Mouse (Mus musculus): ENCODE data around the gene Hspbap1.

Hspbap1 gene

GRCm38 (mm10) chr16:35763590-35764296, 6.4 kb upstream of the Hspbap1 start:
- no peak for DNase-seq (ENCODE audit: low read depth, low spot score)

- DNase-seq (ENCODE audit: low read depth, low spot score) = no peak
These were observed 5.2 kb upstream of the Hspbap1 start for GRCm38 (mm10) chr16:35764941-35765340.

GRCm38 (mm10) chr16:35765449-35765848, 4.7 kb upstream of the Hspbap1 start:
- no peak for DNase-seq (ENCODE audit: low read depth, low spot score)

GRCm38 (mm10) chr16:35766366-35766765, 3.8 kb upstream of the Hspbap1 start:
- no peak for DNase-seq (ENCODE audit: low read depth, low spot score)

GRCm38 (mm10) chr16:35768469-35768784, 1.7 kb upstream of the Hspbap1 start:
- no peak for DNase-seq (ENCODE audit: low read depth, low spot score)

GRCm38 (mm10) chr16:35768785-35769642, 1.2 kb upstream of the Hspbap1 start, which contains the start of gene Dirc2:
Gene Dirc2 (minus strand): TSS chr16:35769356.
- DNase-seq (ENCODE audit: low read depth, low spot score) = peak; percentile 85

GRCm38 (mm10) chr16:35771141-35771540, 966 bp downstream of the Hspbap1 start:
- peak; percentile 88 for DNase-seq (ENCODE audit: low read depth, low spot score)

- no peak for DNase-seq (ENCODE audit: low read depth, low spot score)
These were observed 1.4 kb downstream of the Hspbap1 start for GRCm38 (mm10) chr16:35771606-35772005.

- peak; percentile 96 for DNase-seq (ENCODE audit: low read depth, low spot score)
These were observed 2.4 kb downstream of the Hspbap1 start for GRCm38 (mm10) chr16:35772598-35772997.

GRCm38 (mm10) chr16:35775835-35776234, 5.7 kb downstream of the Hspbap1 start:
- DNase-seq (ENCODE audit: low read depth, low spot score) = no peak

GRCm38 (mm10) chr16:35776737-35777136, 6.6 kb downstream of the Hspbap1 start:
- DNase-seq (ENCODE audit: low read depth, low spot score) = no peak

- no peak for DNase-seq (ENCODE audit: low read depth, low spot score)
These were observed 7.6 kb downstream of the Hspbap1 start for GRCm38 (mm10) chr16:35777768-35778167.

GRCm38 (mm10) chr16:35779681-35780080, 9.5 kb downstream of the Hspbap1 start:
- no peak for DNase-seq (ENCODE audit: low read depth, low spot score)

- DNase-seq (ENCODE audit: low read depth, low spot score) = no peak
These were observed 10.9 kb downstream of the Hspbap1 start for GRCm38 (mm10) chr16:35781096-35781495.

- DNase-seq (ENCODE audit: low read depth, low spot score) = no peak
These were observed 11.5 kb downstream of the Hspbap1 start for GRCm38 (mm10) chr16:35781651-35782050.

- no peak for DNase-seq (ENCODE audit: low read depth, low spot score)
These were observed 12.5 kb downstream of the Hspbap1 start for GRCm38 (mm10) chr16:35782451-35783206.

- DNase-seq (ENCODE audit: low read depth, low spot score) = no peak
These were observed 13.0 kb downstream of the Hspbap1 start for GRCm38 (mm10) chr16:35783207-35783573.

GRCm38 (mm10) chr16:35784134-35784725, 14.1 kb downstream of the Hspbap1 start:
- peak; percentile 36 for DNase-seq (ENCODE audit: low read depth, low spot score)

GRCm38 (mm10) chr16:35787163-35787562, 17.0 kb downstream of the Hspbap1 start:
- DNase-seq (ENCODE audit: low read depth, low spot score) = no peak

- DNase-seq (ENCODE audit: low read depth, low spot score) = no peak
These were observed 17.5 kb downstream of the Hspbap1 start for GRCm38 (mm10) chr16:35787568-35788189.

- DNase-seq (ENCODE audit: low read depth, low spot score) = no peak
These were observed 18.2 kb downstream of the Hspbap1 start for GRCm38 (mm10) chr16:35788330-35788729.

Data from ZHBTc4 (cell line).